Comparison of ENCODE assay signal across 13 mouse cellular contexts in genomic region chr4:151904098-151904497, GRCm38 (mm10). TPM values are rescaled to one million over a fixed set of nuclear protein-coding genes. Genes with fewer than 3 reads are reported as not detected.
DNase-seq lines count a peak whose midpoint lies in the region; ATAC-seq and TF ChIP-seq lines count a peak whose summit lies in the region.
"Had no signal": no experiment of that assay in that cellular context is flagged by ENCODE, and none has a peak within 500 bp of the region (broad histone marks: within the 10 kb centered on the region; RNA-seq: fewer than 3 reads in every experiment).

No protein-coding gene starts in this region.

- TF ChIP-seq CTCF in lung, postnatal 0 days (IDR thresholded peaks at IDR 0.05), result no peak

- H3K4me2 ChIP-seq in forebrain, embryonic 11.5 days (ENCODE audit: low read depth, low read length, severe bottlenecking), result no peak overlapping the region
- no peak overlapping the region for H3K4me2 ChIP-seq in forebrain, embryonic 13.5 days
- no peak overlapping the region for H3K4me2 ChIP-seq in lung, postnatal 0 days (replicated peaks; ENCODE audit: low read depth, low read length)

- no peaks in the 10 kb centered on the region for H3K27me3 ChIP-seq in forebrain, embryonic 11.5 days (ENCODE audit: control insufficient read depth, insufficient read depth, low read length)
- 0 out of 2 replicates have a peak, but pooled peaks cover 7% of the 10 kb centered on the region for H3K27me3 ChIP-seq in forebrain, embryonic 13.5 days
- no peaks in the 10 kb centered on the region for H3K27me3 ChIP-seq in lung, postnatal 0 days (replicated peaks; ENCODE audit: insufficient read depth, low read length)
- H3K27me3 ChIP-seq in limb, embryonic 10.5 days (ENCODE audit: low read depth, poor library complexity, severe bottlenecking), result peaks cover 6% of the 10 kb centered on the region; the same call in 1 of the 2 replicates

- no peaks in the 10 kb centered on the region; the same call in 1 of the 2 replicates for H3K9me3 ChIP-seq in forebrain, embryonic 11.5 days (ENCODE audit: control insufficient read depth, low read length)
- H3K9me3 ChIP-seq in forebrain, embryonic 13.5 days (replicated peaks), result no peaks in the 10 kb centered on the region
- no peaks in the 10 kb centered on the region for H3K9me3 ChIP-seq in lung, postnatal 0 days (ENCODE audit: low read length)
- no peaks in the 10 kb centered on the region for H3K9me3 ChIP-seq in limb, embryonic 10.5 days (replicated peaks)

- WGBS in forebrain, embryonic 11.5 days, result 59% methylated on average over 11 of the region's 11 CpGs
- WGBS in forebrain, embryonic 13.5 days, result 52% methylated on average over 11 of the region's 11 CpGs
- WGBS in lung, postnatal 0 days, result 20% methylated on average over 11 of the region's 11 CpGs
- 61% methylated on average over 11 of the region's 11 CpGs for WGBS in limb, embryonic 10.5 days

- TF ChIP-seq EP300 in lung, postnatal 0 days (IDR thresholded peaks at IDR 0.05), result peak; percentile 64; the same call in 1 of the 2 replicates

- no peak for ATAC-seq in forebrain, embryonic 11.5 days (replicated peaks; ENCODE audit: low FRiP score)
- no peak for ATAC-seq in forebrain, embryonic 13.5 days
- peak; percentile 59 for ATAC-seq in lung, postnatal 0 days
- ATAC-seq: Patski had no signal

- DNase-seq in forebrain, embryonic 11.5 days (ENCODE audit: low spot score), result peak; percentile 38
- DNase-seq in heart, postnatal 25 days (ENCODE audit: low spot score), result peak; percentile 65
- peak; percentile 67 for DNase-seq in lung, postnatal 0 days (ENCODE audit: low spot score)
- DNase-seq in limb, embryonic 10.5 days (ENCODE audit: low spot score), result no peak
- no peak for DNase-seq in thymus, postnatal 0 days (ENCODE audit: low spot score)
- DNase-seq in neural tube, embryonic 10.5 days (ENCODE audit: extremely low spot score, low spot score), result no peak
- DNase-seq: B cell, adult 2 months; retina, postnatal 1 day had no signal

- H3K27ac ChIP-seq in forebrain, embryonic 11.5 days (ENCODE audit: low read depth, low read length), result no peak overlapping the region
- H3K27ac ChIP-seq in forebrain, embryonic 13.5 days, result no peak overlapping the region
- peak overlapping the region; percentile 19; the same call in 1 of the 2 replicates for H3K27ac ChIP-seq in brown adipose tissue, adult 24 weeks (replicated peaks; ENCODE audit: low read depth, low read length)
- H3K27ac ChIP-seq in lung, postnatal 0 days (ENCODE audit: low read length), result no peak overlapping the region
- H3K27ac ChIP-seq in limb, embryonic 10.5 days, result no peak overlapping the region
- H3K27ac ChIP-seq: macrophage had no signal

- H3K9ac ChIP-seq in forebrain, embryonic 11.5 days (ENCODE audit: low read length), result no peak overlapping the region
- no peak overlapping the region for H3K9ac ChIP-seq in forebrain, embryonic 13.5 days
- no peak overlapping the region for H3K9ac ChIP-seq in lung, postnatal 0 days (replicated peaks; ENCODE audit: low read depth)

- no peak overlapping the region for H3K4me3 ChIP-seq in forebrain, embryonic 11.5 days (ENCODE audit: low read depth, low read length)
- no peak overlapping the region for H3K4me3 ChIP-seq in forebrain, embryonic 13.5 days
- H3K4me3 ChIP-seq in brown adipose tissue, adult 24 weeks (ENCODE audit: insufficient read depth, low read depth, low read length), result no peak overlapping the region
- no peak overlapping the region for H3K4me3 ChIP-seq in lung, postnatal 0 days (ENCODE audit: low read depth, low read length)
- no peak overlapping the region for H3K4me3 ChIP-seq in limb, embryonic 10.5 days
- H3K4me3 ChIP-seq: myocyte had no signal

- no peaks in the 10 kb centered on the region for H3K36me3 ChIP-seq in forebrain, embryonic 11.5 days (ENCODE audit: control insufficient read depth, insufficient read depth, low read length)
- no peaks in the 10 kb centered on the region for H3K36me3 ChIP-seq in forebrain, embryonic 13.5 days (ENCODE audit: poor library complexity, severe bottlenecking)
- H3K36me3 ChIP-seq in lung, postnatal 0 days (ENCODE audit: insufficient read depth, low read length), result no peaks in the 10 kb centered on the region
- H3K36me3 ChIP-seq in limb, embryonic 10.5 days, result no peaks in the 10 kb centered on the region

- intact Hi-C loops in heart, postnatal 25 days (cut with DNase I), result no loop called here

- no peaks in the 10 kb centered on the region; the same call in 1 of the 2 replicates for H3K4me1 ChIP-seq in forebrain, embryonic 11.5 days (replicated peaks; ENCODE audit: control insufficient read depth, insufficient read depth, low read length)
- H3K4me1 ChIP-seq in forebrain, embryonic 13.5 days, result peaks cover 13% of the 10 kb centered on the region
- H3K4me1 ChIP-seq in brown adipose tissue, adult 24 weeks (ENCODE audit: control insufficient read depth, insufficient read depth, insufficient read length, low read length), result peaks cover 19% of the 10 kb centered on the region
- peaks cover 12% of the 10 kb centered on the region for H3K4me1 ChIP-seq in lung, postnatal 0 days (ENCODE audit: insufficient read depth, low read depth, low read length)
- H3K4me1 ChIP-seq in limb, embryonic 10.5 days, result peaks cover 22% of the 10 kb centered on the region

RNA-seq across cellular contexts. Expression of gene Dnajc11, which starts 29.4 kb away (rescaled TPM):
- polyA plus RNA-seq in forebrain, embryonic 11.5 days (2014; fragmentation: Nextera tagmentation; extraction: Ambion mirVana), result 94.4 and 96.9 TPM in 2 replicates
- 77.0 and 89.2 TPM in 2 replicates for polyA plus RNA-seq in forebrain, embryonic 13.5 days (2015; fragmentation: Nextera tagmentation; extraction: Ambion mirVana)
- polyA plus RNA-seq in brown adipose tissue, adult 24 weeks (2012; ENCODE audit: insufficient read depth, insufficient read length, missing spikeins), result 50.7 and 88.6 TPM in 2 replicates
- 10 to 100 TPM; 82.3 to 96.4 TPM for total RNA-seq in heart, postnatal 25 days (2021)
- 23.0 and 24.9 TPM in 2 replicates for polyA plus RNA-seq in lung, postnatal 0 days (2015; fragmentation: Nextera tagmentation; extraction: Ambion mirVana)
- 121 TPM in 2 replicates for polyA plus RNA-seq in limb, embryonic 10.5 days (2016; fragmentation: Nextera tagmentation; extraction: Ambion mirVana)
- polyA plus RNA-seq in thymus, postnatal 0 days (2015; fragmentation: Nextera tagmentation; extraction: Ambion mirVana), result 47.2 and 48.3 TPM in 2 replicates

RNA-seq across cellular contexts. Expression of gene Camta1, which starts 42.4 kb away (rescaled TPM):
- 140 and 142 TPM in 2 replicates for polyA plus RNA-seq in forebrain, embryonic 11.5 days (2014; fragmentation: Nextera tagmentation; extraction: Ambion mirVana)
- 138 and 150 TPM in 2 replicates for polyA plus RNA-seq in forebrain, embryonic 13.5 days (2015; fragmentation: Nextera tagmentation; extraction: Ambion mirVana)
- 25.5 and 56.8 TPM in 2 replicates for polyA plus RNA-seq in brown adipose tissue, adult 24 weeks (2012; ENCODE audit: insufficient read depth, insufficient read length, missing spikeins)
- 100 to 1,000 TPM; 234 to 244 TPM for total RNA-seq in heart, postnatal 25 days (2021)
- polyA plus RNA-seq in lung, postnatal 0 days (2015; fragmentation: Nextera tagmentation; extraction: Ambion mirVana), result 79.1 and 86.4 TPM in 2 replicates
- 94.3 and 102 TPM in 2 replicates for polyA plus RNA-seq in limb, embryonic 10.5 days (2016; fragmentation: Nextera tagmentation; extraction: Ambion mirVana)
- 104 and 122 TPM in 2 replicates for polyA plus RNA-seq in thymus, postnatal 0 days (2015; fragmentation: Nextera tagmentation; extraction: Ambion mirVana)

Comparison
In these comparisons a context has a peak if more than half of its experiments do, and no peak if none do; other contexts are left out.
1. DNase-seq: peak in forebrain, embryonic 11.5 days (single experiment), heart, postnatal 25 days (single experiment) and lung, postnatal 0 days (single experiment); none in limb, embryonic 10.5 days (single experiment), thymus, postnatal 0 days (single experiment) and neural tube, embryonic 10.5 days (single experiment).